In the genomic region with DNA sequence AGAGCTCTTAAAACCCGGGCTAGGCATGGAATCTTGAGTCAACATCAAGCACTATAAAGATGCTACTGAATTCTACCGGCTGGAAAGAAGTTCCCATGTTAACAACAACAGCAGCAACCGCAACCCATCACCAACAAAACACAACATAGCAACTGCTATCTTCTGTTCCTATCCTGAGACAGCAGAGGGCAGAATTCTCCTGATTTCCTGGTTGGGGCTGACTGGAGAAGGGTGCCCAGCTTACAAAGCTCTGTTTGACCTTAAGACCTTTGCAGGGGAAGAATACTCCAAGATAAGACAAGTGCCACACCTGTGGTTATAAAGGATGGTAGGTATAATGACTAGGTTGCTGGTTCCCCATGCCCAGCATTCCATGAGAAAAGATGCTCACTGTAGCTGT, we compare ENCODE assay signal across 1 mouse cellular context.
TF ChIP-seq lines count a peak whose summit lies in the region.

No protein-coding gene starts in this region.

TF ChIP-seq in CH12.LX, 34 proteins besides CTCF, POLR2A, EP300 and RAD21:
- TF ChIP-seq SMC3 (IDR thresholded peaks at IDR 0.05; ENCODE audit: low read depth, low read length) (peak; percentile 25), CHD2 (IDR thresholded peaks at IDR 0.05; ENCODE audit: low read length) (no peak), USF1 (IDR thresholded peaks at IDR 0.05; ENCODE audit: low read depth, low read length) (no peak), E2F4 (IDR thresholded peaks at IDR 0.05; ENCODE audit: insufficient replicate concordance, low read depth, low read length) (no peak)
TF ChIP-seq in CH12.LX: peak in this region for 1.
